Mouse (Mus musculus) forebrain, embryonic 16.5 days (tissue): ENCODE measurements around the gene Txk. TPM values are rescaled to one million over a fixed set of nuclear protein-coding genes. Genes with fewer than 3 reads are reported as not detected.

ENCODE experiments used
- ATAC-seq: fragments of 200-750 bp; cut with Nextera tagmentation; 2 replicates; pipeline ENCODE4 v1.8.0; 2017; ENCODE audit warnings: mild to moderate bottlenecking, moderate library complexity
- H3K27ac ChIP-seq: fragments of 300-500 bp; sonication (generic); 2 replicates; pipeline ENCODE4 v1.5.1; 2014; ENCODE audit warnings: low read length, control low read depth
- H3K27me3 ChIP-seq: fragments of 300-500 bp; sonication (generic); replicated peaks from 2 replicates; pipeline ENCODE4 v1.6.1; 2014; ENCODE audit warnings: low read length; ENCODE audit not compliant: control insufficient read depth, insufficient read depth
- H3K36me3 ChIP-seq: fragments of 300-500 bp; sonication (generic); 2 replicates; pipeline ENCODE4 v1.6.1; 2014; ENCODE audit not compliant: control insufficient read depth, insufficient read depth
- H3K4me1 ChIP-seq: fragments of 300-500 bp; sonication (generic); replicated peaks from 2 replicates; pipeline ENCODE4 v1.6.1; 2014; ENCODE audit warnings: low read length; ENCODE audit not compliant: control insufficient read depth, insufficient read depth
- H3K4me2 ChIP-seq: fragments of 300-500 bp; sonication (generic); 2 replicates; pipeline ENCODE4 v1.6.1; 2014; ENCODE audit warnings: mild to moderate bottlenecking, low read length, control low read depth
- H3K4me3 ChIP-seq: fragments of 300-500 bp; sonication (generic); replicated peaks from 2 replicates; pipeline ENCODE4 v1.5.1; 2014; ENCODE audit warnings: mild to moderate bottlenecking, low read length, control low read depth
- H3K9ac ChIP-seq: fragments of 300-500 bp; sonication (generic); replicated peaks from 2 replicates; pipeline ENCODE4 v1.6.1; 2014; ENCODE audit warnings: low read depth, low read length, control low read depth
- H3K9me3 ChIP-seq: fragments of 300-500 bp; sonication (generic); 2 replicates; pipeline ENCODE4 v1.6.1; 2016; ENCODE audit warnings: low read length; ENCODE audit not compliant: control insufficient read depth
- WGBS: fragments of 180-500 bp; shearing (Covaris S2); extraction: QIAGEN DNeasy Blood & Tissue Kit; methylation state at CpG from one replicate; pipeline ENCODE4 v1.1.7; 2014; 5-methylcytosine and 5-hydroxymethylcytosine counted together
- polyA plus RNA-seq: library from polyadenylated mRNA; unstranded; fragments of >200 nt; fragmentation: Nextera tagmentation; extraction: Ambion mirVana; gene quantifications from 2 replicates; pipeline ENCODE4 v1.2.1, GENCODE M21; 2015

Gene Txk
- polyA plus RNA-seq, 1 experiment from 2014 or later: 0.13 TPM

- Histone ChIP-seq H3K9ac (no peak overlapping the region), H3K4me1 (peaks cover 11% of the 10 kb centered on the region; the same call in 1 of the 2 replicates), H3K4me3 (no peak overlapping the region), H3K4me2 (no peak overlapping the region), H3K9me3 (no peaks in the 10 kb centered on the region), H3K27ac (no peak overlapping the region), H3K36me3 (no peaks in the 10 kb centered on the region), H3K27me3 (no peaks in the 10 kb centered on the region)
- 52% methylated on average over 18 of the region's 18 CpGs for WGBS
- ATAC-seq: no peak; the same call in 1 of the 2 replicates
These were observed 4.7 kb upstream of the Txk start for GRCm38 (mm10) chr5:72757155-72757773.

GRCm38 (mm10) chr5:72755941-72756340 lies 3.4 kb upstream of the Txk start:
- Histone ChIP-seq H3K27me3 (no peaks in the 10 kb centered on the region), H3K4me1 (peaks cover 4% of the 10 kb centered on the region; the same call in 1 of the 2 replicates), H3K9me3 (no peaks in the 10 kb centered on the region), H3K9ac (no peak overlapping the region), H3K4me2 (no peak overlapping the region), H3K27ac (no peak overlapping the region), H3K36me3 (no peaks in the 10 kb centered on the region), H3K4me3 (no peak overlapping the region)
- 75% methylated on average over 8 of the region's 8 CpGs for WGBS
- peak; percentile 64 for ATAC-seq

DNA sequence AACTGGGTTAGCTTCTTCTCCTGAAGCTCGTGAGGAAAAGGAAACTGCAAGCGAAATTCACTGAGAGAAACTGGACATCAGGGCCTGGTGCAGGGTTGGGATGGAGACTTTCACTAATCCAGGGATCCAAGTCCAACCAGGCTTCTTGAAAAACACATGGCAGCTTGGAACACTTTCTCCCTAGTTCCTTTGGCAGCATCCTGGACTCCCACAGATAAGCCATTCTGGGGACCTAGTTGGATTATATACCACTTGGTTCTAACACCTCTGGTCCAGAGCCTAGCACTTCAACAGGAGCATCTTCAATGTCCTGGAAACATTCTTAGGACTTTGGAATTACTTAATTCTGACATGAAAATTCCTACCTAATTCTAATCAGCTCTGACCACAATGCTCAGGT lies 2.5 kb upstream of the Txk start:
- 84% methylated on average over 2 of the region's 2 CpGs for WGBS

DNA sequence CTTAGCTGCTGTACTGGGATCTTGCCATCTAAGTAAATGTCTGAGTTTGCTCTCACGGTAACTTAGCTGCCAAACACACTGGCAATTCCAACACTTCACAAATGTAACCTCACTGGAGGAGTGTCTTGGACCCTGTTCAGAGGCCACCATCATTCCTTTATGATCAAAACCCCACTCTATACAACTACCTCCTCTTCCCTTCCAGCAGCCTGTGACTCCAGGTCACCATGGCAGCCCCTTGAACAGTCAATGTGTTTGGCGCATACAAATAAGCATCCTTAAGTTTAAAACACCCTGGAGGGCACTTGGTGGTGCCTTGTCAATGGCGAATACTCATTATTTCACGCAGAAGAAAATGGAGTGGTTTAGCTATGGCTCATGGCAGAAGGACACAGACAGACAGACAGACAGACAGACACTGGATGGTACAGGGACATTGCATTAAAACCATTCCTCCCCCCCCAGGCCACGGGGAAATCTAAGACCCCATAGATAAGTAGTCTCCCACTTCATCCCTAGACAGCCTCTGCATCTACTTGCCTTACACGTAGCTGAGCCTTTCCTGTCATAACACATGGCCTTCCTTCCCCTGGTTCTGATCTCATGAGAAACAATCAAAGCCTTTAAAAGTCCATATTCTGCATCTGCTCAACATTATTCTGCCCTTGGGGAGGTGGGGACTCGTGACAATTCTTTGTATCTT lies 1.4 kb downstream of the Txk start:
- ATAC-seq: peak; percentile 43; the same call in 1 of the 2 replicates
- 73% methylated on average over 7 of the region's 7 CpGs for WGBS
- H3K9ac ChIP-seq: no peak overlapping the region

More for the DNA sequence above, 2.5 kb upstream of the Txk start:
- H3K4me3 ChIP-seq: no peak overlapping the region
- H3K9ac ChIP-seq: no peak overlapping the region
- no peak for ATAC-seq
- H3K9me3 ChIP-seq: no peaks in the 10 kb centered on the region
- peaks cover 4% of the 10 kb centered on the region; the same call in 1 of the 2 replicates for H3K4me1 ChIP-seq
- H3K36me3 ChIP-seq: no peaks in the 10 kb centered on the region
- H3K27ac ChIP-seq: no peak overlapping the region
- no peaks in the 10 kb centered on the region for H3K27me3 ChIP-seq
- no peak overlapping the region for H3K4me2 ChIP-seq

GRCm38 (mm10) chr5:72750226-72750625 lies 2.4 kb downstream of the Txk start:
- H3K27me3 ChIP-seq: no peaks in the 10 kb centered on the region
- no peaks in the 10 kb centered on the region for H3K36me3 ChIP-seq
- no peak overlapping the region for H3K4me3 ChIP-seq
- no peak overlapping the region for H3K9ac ChIP-seq
- no peaks in the 10 kb centered on the region for H3K9me3 ChIP-seq
- no peaks in the 10 kb centered on the region for H3K4me1 ChIP-seq
- no peak overlapping the region for H3K27ac ChIP-seq
- 71% methylated on average over 5 of the region's 5 CpGs for WGBS
- no peak for ATAC-seq
- no peak overlapping the region for H3K4me2 ChIP-seq

More for the DNA sequence above, 1.4 kb downstream of the Txk start:
- Histone ChIP-seq H3K9me3 (no peaks in the 10 kb centered on the region), H3K4me1 (no peaks in the 10 kb centered on the region), H3K4me2 (no peak overlapping the region), H3K4me3 (no peak overlapping the region), H3K36me3 (no peaks in the 10 kb centered on the region), H3K27ac (no peak overlapping the region), H3K27me3 (no peaks in the 10 kb centered on the region)

- no peak overlapping the region for H3K4me2 ChIP-seq
- no peak for ATAC-seq
- no peak overlapping the region for H3K27ac ChIP-seq
- no peaks in the 10 kb centered on the region for H3K36me3 ChIP-seq
- H3K27me3 ChIP-seq: no peaks in the 10 kb centered on the region
- H3K4me1 ChIP-seq: no peaks in the 10 kb centered on the region
- H3K4me3 ChIP-seq: no peak overlapping the region
- no peaks in the 10 kb centered on the region for H3K9me3 ChIP-seq
- 77% methylated on average over 7 of the region's 7 CpGs for WGBS
- no peak overlapping the region for H3K9ac ChIP-seq
These were observed 3.8 kb downstream of the Txk start for GRCm38 (mm10) chr5:72748659-72749265.

DNA sequence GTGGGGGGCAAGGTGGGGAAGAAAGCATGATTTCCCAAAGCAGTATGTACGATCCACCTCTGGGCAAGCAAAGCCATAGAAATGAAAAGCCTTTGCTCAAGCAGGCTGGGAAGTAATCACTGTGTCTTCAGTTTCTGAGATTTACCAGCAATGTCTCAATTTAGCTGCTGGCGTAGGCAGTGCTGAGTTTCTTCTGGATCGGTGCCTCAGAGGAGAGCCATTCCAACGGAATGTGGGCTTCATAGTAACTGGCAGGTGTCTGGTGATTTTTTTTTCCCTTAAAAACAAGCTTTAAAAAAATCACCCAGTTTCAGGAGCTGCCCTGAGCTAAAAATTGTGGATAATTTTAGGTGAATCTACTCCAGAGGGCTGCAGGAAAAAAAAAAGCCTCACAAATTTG lies 5.2 kb downstream of the Txk start:
- no peak overlapping the region for H3K4me3 ChIP-seq
- H3K9ac ChIP-seq: no peak overlapping the region
- H3K27ac ChIP-seq: no peak overlapping the region
- H3K4me1 ChIP-seq: no peaks in the 10 kb centered on the region
- H3K4me2 ChIP-seq: no peak overlapping the region
- ATAC-seq: no peak
- no peaks in the 10 kb centered on the region for H3K27me3 ChIP-seq
- H3K36me3 ChIP-seq: no peaks in the 10 kb centered on the region
- 63% methylated on average over 4 of the region's 4 CpGs for WGBS
- H3K9me3 ChIP-seq: no peaks in the 10 kb centered on the region

DNA sequence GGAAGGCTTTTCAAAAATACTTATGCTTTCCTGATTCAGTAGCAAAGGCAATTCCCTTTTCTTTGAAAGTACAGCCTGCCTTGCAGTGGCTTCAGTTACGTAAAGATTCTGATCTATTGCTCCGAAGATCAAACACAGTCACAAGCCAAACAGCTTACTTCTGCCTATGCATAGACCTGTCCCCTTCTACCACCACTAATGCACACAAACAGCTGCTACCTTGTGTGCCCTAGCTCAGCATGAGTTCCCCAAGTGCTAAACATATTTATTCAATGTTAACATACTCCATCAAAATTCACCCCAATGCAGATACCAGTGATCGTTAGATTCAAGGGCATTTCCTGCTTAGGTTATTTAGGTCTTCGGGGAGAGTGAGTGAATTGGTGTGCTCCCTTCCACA lies 6.1 kb downstream of the Txk start:
- Histone ChIP-seq H3K4me1 (no peaks in the 10 kb centered on the region), H3K27me3 (no peaks in the 10 kb centered on the region), H3K9me3 (no peaks in the 10 kb centered on the region), H3K27ac (no peak overlapping the region), H3K36me3 (no peaks in the 10 kb centered on the region), H3K4me3 (no peak overlapping the region), H3K9ac (no peak overlapping the region), H3K4me2 (no peak overlapping the region)
- WGBS: 77% methylated on average over 4 of the region's 4 CpGs
- no peak for ATAC-seq

GRCm38 (mm10) chr5:72743103-72743502 lies 9.5 kb downstream of the Txk start:
- Histone ChIP-seq H3K4me3 (no peak overlapping the region), H3K4me2 (no peak overlapping the region)

More at GRCm38 (mm10) chr5:72743103-72743502, 9.5 kb downstream of the Txk start:
- no peaks in the 10 kb centered on the region for H3K36me3 ChIP-seq
- H3K27me3 ChIP-seq: no peaks in the 10 kb centered on the region
- ATAC-seq: no peak
- 94% methylated on average over 6 of the region's 6 CpGs for whole genome bisulfite sequencing
- no peaks in the 10 kb centered on the region for H3K4me1 ChIP-seq
- H3K27ac ChIP-seq: no peak overlapping the region
- no peaks in the 10 kb centered on the region for H3K9me3 ChIP-seq
- H3K9ac ChIP-seq: no peak overlapping the region
